Mouse (Mus musculus) stomach, embryonic 14.5 days (tissue): ENCODE results near the gene Tgfbrap1. TPM values are rescaled to one million over a fixed set of nuclear protein-coding genes. Genes with fewer than 3 reads are reported as not detected.
"Not testable (repeated sequence)": the region's sequence is repeated elsewhere in the genome, so short reads cannot be mapped to it uniquely, and the experiment has no call there.

Experiments
- ATAC-seq: fragments of 200-750 bp; cut with Nextera tagmentation; 2 replicates; pipeline ENCODE4 v1.8.0; 2017; ENCODE audit warnings: low read depth, moderate TSS enrichment; ENCODE audit not compliant: insufficient number of reproducible peaks, insufficient read depth, low FRiP score
- H3K27ac ChIP-seq: fragments of 300-500 bp; sonication (generic); 2 replicates; pipeline ENCODE4 v1.5.1; 2014; ENCODE audit warnings: mild to moderate bottlenecking, low read length, moderate library complexity, mixed read lengths
- H3K27me3 ChIP-seq: fragments of 300-500 bp; sonication (generic); 2 replicates; pipeline ENCODE4 v1.6.1; 2014; ENCODE audit warnings: low read length, control low read depth, mixed read lengths; ENCODE audit not compliant: control insufficient read depth, insufficient read depth
- H3K36me3 ChIP-seq: fragments of 300-500 bp; sonication (generic); 2 replicates; pipeline ENCODE4 v1.6.1; 2014; ENCODE audit warnings: mild to moderate bottlenecking, control low read depth, low read length, moderate library complexity, mixed read lengths; ENCODE audit not compliant: control insufficient read depth, insufficient read depth
- H3K4me1 ChIP-seq: fragments of 300-500 bp; sonication (generic); 2 replicates; pipeline ENCODE4 v1.6.1; 2014; ENCODE audit warnings: low read length, control low read depth, mixed read lengths; ENCODE audit not compliant: control insufficient read depth, insufficient read depth
- H3K4me2 ChIP-seq: fragments of 300-500 bp; sonication (generic); replicated peaks from 2 replicates; pipeline ENCODE4 v1.6.1; 2014; ENCODE audit warnings: low read depth, low read length, control low read depth
- H3K4me3 ChIP-seq: fragments of 300-500 bp; sonication (generic); 2 replicates; pipeline ENCODE4 v1.5.1; 2014; ENCODE audit warnings: low read depth, low read length, control low read depth
- H3K9ac ChIP-seq: fragments of 300-500 bp; sonication (generic); replicated peaks from 2 replicates; pipeline ENCODE4 v1.6.1; 2014; ENCODE audit warnings: low read depth, mild to moderate bottlenecking, control low read depth, low read length, moderate library complexity, mixed read lengths
- H3K9me3 ChIP-seq: fragments of 300-500 bp; sonication (generic); 2 replicates; pipeline ENCODE4 v1.6.1; 2016; ENCODE audit warnings: low read depth, low read length, control low read depth; ENCODE audit not compliant: control insufficient read depth
- WGBS: fragments of 180-500 bp; shearing (Covaris S2); extraction: QIAGEN DNeasy Blood & Tissue Kit; methylation state at CpG from one replicate; pipeline ENCODE4 v1.1.7; 2014; 5-methylcytosine and 5-hydroxymethylcytosine counted together
- microRNA-seq: library from miRNA; unstranded; fragments of <30 nt; microRNA quantifications from one replicate; pipeline ENCODE4, GENCODE M21; 2016
- polyA plus RNA-seq: library from polyadenylated mRNA; unstranded; fragments of >200 nt; fragmentation: Nextera tagmentation; extraction: Ambion mirVana; gene quantifications from 2 replicates; pipeline ENCODE4 v1.2.1, GENCODE M21; 2014

Gene Tgfbrap1
- polyA plus RNA-seq, 1 experiment from 2014 or later = 15.0 TPM

DNA sequence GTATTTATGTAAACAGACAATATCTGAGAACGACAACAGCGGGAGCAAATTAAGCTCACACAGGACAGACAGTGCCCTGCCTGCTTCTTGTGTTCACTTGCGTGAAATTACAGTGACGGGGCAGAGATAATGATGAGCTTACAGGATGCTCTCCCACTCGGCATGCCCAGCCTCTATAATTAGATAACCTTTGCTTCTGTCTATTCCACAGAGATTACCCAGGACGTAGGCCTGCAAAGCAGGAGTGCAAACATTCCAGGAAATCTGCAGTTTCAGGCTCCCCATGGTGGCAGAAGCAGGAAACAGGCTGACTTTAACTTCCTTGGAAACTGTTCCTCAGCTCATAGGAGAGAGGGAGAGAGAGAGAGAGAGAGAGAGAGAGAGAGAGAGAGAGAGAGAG lies 56.2 kb downstream of the Tgfbrap1 start:
- Histone ChIP-seq H3K4me1 (no peaks in the 10 kb centered on the region), H3K36me3 (no peaks in the 10 kb centered on the region), H3K27ac (no peak overlapping the region), H3K4me2 (no peak overlapping the region), H3K9ac (no peak overlapping the region), H3K4me3 (no peak overlapping the region), H3K27me3 (no peaks in the 10 kb centered on the region), H3K9me3 (no peaks in the 10 kb centered on the region)
- ATAC-seq = 0 out of 2 replicates have a peak, but pooled peaks have one; percentile 28
- 27% methylated on average over 6 of the region's 6 CpGs for WGBS

DNA sequence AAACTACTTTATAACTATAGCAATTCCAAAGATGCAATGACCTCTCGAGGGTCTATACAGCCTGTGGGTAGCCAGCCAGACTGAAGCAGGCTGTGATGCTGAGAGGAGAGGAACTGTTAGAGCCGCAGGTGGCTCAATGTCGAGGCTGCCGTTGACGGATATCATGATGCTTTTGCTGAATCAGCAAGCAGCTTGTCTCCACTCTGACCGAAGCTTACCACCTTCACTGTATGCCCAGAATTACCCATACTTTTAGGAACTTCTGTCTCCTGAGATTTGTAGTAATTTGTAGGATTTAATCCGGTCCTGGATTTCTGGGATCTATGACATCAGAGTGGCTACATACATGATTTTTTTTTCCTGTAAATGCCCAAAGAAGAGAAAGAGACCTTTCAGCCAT lies 62.4 kb downstream of the Tgfbrap1 start:
- Histone ChIP-seq H3K9ac (no peak overlapping the region), H3K4me3 (no peak overlapping the region), H3K27ac (no peak overlapping the region), H3K36me3 (no peaks in the 10 kb centered on the region), H3K27me3 (no peaks in the 10 kb centered on the region), H3K4me2 (no peak overlapping the region), H3K4me1 (no peaks in the 10 kb centered on the region), H3K9me3 (no peaks in the 10 kb centered on the region)
- no peak for ATAC-seq
- 75% methylated on average over 7 of the region's 7 CpGs for whole genome bisulfite sequencing

DNA sequence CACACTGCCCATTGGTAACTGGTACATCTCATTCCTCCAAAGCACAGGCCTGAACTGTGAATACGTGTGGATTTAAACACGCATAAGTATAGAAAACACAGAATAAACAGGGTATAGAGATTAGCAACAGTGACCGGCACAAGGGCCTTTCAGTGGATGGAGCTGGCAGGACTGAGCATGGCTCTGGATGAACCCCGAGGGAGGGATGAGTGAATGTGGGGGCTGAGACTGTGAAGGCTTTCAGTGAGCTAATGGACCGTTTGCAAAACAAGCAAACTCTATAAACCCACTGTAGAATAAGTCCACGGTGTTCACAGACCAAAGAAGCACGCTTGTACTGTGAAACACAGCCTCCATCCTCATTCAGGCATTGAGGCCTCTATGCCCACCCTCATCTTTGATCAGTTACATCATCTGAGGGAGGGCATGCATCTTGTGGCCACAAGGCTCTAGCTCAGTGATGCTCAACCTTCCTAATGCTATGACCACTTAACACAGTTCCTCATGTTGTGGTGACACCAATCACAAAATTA lies 83.2 kb downstream of the Tgfbrap1 start:
- 92% methylated on average over 7 of the region's 7 CpGs for WGBS
- H3K9ac ChIP-seq, H3K36me3 ChIP-seq, H3K4me1 ChIP-seq, H3K27me3 ChIP-seq, H3K4me3 ChIP-seq, ATAC-seq, H3K4me2 ChIP-seq, H3K9me3 ChIP-seq, H3K27ac ChIP-seq: not testable (repeated sequence)

GRCm38 (mm10) chr1:43010461-43010860 lies 88.0 kb downstream of the Tgfbrap1 start:
- WGBS = 93% methylated on average over 4 of the region's 4 CpGs

DNA sequence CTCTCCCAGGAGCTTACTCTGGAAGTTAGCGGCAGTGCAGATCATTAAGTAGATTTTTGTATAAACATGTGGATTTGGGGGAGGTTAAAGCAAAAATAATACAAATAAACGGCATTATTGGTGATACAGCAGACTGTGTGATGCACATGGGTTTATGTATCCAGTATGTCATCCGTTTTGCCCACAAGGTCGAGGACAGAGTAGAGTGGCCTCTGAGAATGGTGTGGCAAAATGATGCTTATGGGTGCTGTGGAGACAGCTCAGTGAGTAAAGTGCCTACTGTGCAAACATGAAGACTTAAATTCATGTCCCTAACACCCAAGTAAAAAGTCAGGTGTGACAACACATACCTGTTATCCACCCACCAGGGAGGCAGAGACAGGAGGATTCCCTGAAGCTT lies 91.9 kb downstream of the Tgfbrap1 start:
- Histone ChIP-seq H3K9ac (no peak overlapping the region), H3K36me3 (no peaks in the 10 kb centered on the region), H3K27ac (no peak overlapping the region), H3K4me1 (no peaks in the 10 kb centered on the region), H3K4me3 (no peak overlapping the region), H3K4me2 (no peak overlapping the region), H3K27me3 (no peaks in the 10 kb centered on the region), H3K9me3 (no peaks in the 10 kb centered on the region)
- WGBS = 79% methylated on average over 4 of the region's 4 CpGs
- ATAC-seq = no peak

More at GRCm38 (mm10) chr1:43010461-43010860, 88.0 kb downstream of the Tgfbrap1 start:
- no peaks in the 10 kb centered on the region for H3K4me1 ChIP-seq
- no peak overlapping the region for H3K4me3 ChIP-seq
- H3K36me3 ChIP-seq = no peaks in the 10 kb centered on the region
- no peaks in the 10 kb centered on the region for H3K27me3 ChIP-seq
- H3K9ac ChIP-seq = no peak overlapping the region
- no peaks in the 10 kb centered on the region for H3K9me3 ChIP-seq
- no peak overlapping the region for H3K4me2 ChIP-seq
- ATAC-seq = no peak
- H3K27ac ChIP-seq = no peak overlapping the region

- WGBS = 51% methylated on average over 13 of the region's 13 CpGs
- Histone ChIP-seq H3K27ac (no peak overlapping the region), H3K9ac (no peak overlapping the region), H3K4me2 (no peak overlapping the region), H3K27me3 (no peaks in the 10 kb centered on the region), H3K4me3 (no peak overlapping the region), H3K4me1 (no peaks in the 10 kb centered on the region), H3K9me3 (no peaks in the 10 kb centered on the region), H3K36me3 (no peaks in the 10 kb centered on the region)
- ATAC-seq = no peak
Observed at GRCm38 (mm10) chr1:43006051-43006514, 92.4 kb downstream of the Tgfbrap1 start.

Small RNA genes lying within 50 kb of the gene (microRNA-seq; reads per million reads assigned to microRNA genes)
- not detected for gene Gm24001

Other genes starting within 250 kb of the Tgfbrap1 start
- 49.7 and 54.6 TPM in 2 replicates for gene Mrps9, start 247.4 kb downstream of the Tgfbrap1 start, polyA plus RNA-seq
- 7.5 and 9.3 TPM in 2 replicates for gene Gpr45, start 145.8 kb downstream of the Tgfbrap1 start, polyA plus RNA-seq
- 26.8 and 28.5 TPM in 2 replicates for gene AI597479, start 73 bp upstream of the Tgfbrap1 start, polyA plus RNA-seq
- 97.4 and 105 TPM in 2 replicates for gene Fhl2, start 98.3 kb upstream of the Tgfbrap1 start, polyA plus RNA-seq